Comparison of ENCODE assay signal across 8 mouse cellular contexts in the genomic region with DNA sequence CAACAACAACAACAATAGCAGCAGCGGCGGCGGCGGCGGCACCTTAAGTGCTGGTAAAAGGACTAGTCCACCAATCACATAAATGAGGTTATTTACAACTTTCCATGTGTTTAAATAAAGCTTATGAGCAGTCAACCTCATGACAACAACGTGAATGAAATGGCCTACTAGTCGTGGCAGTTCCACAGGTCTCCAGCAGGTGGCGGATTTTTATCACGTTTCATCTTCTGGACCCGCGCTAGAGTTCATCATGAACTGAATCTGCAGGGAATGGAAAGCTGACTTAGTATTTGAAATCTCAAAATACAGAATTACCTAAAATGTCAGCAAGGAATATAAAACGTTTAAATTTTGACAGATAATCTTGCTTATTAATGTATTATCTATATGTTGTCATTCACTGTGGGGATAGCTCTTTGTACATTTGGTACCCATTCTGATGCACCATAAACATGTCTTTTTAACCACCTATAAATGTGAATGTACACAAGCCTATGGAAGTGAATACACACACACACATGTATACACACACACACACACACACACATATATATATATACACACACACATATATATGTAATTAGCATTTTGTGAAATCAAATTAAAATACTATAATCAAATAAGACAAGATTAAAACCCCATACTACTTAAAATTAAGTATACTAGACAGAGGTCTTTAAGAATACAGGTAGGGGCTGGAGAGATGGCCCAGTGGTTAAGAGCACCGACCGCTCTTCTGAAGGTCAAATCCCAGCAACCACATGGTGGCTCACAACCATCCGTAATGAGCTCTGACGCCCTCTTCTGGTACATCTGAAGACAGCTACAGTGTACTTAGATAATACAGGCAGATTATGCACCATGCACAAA. TPM values are rescaled to one million over a fixed set of nuclear protein-coding genes. Genes with fewer than 3 reads are reported as not detected.
DNase-seq lines count a peak whose midpoint lies in the region; ATAC-seq and TF ChIP-seq lines count a peak whose summit lies in the region.

No protein-coding gene starts in this region.

- peaks cover 3% of the 10 kb centered on the region; the same call in 1 of the 2 replicates for H3K27me3 ChIP-seq in G1E (ENCODE audit: insufficient read depth, low read length)
- H3K27me3 ChIP-seq in embryonic facial prominence, embryonic 11.5 days (ENCODE audit: control insufficient read depth, insufficient read depth, low read length): no peaks in the 10 kb centered on the region

- no peak overlapping the region for H3K4me2 ChIP-seq in embryonic facial prominence, embryonic 11.5 days (ENCODE audit: low read depth, low read length)

- no peak overlapping the region for H3K9ac ChIP-seq in embryonic facial prominence, embryonic 11.5 days (replicated peaks; ENCODE audit: low read length)

- peaks cover 20% of the 10 kb centered on the region for H3K36me3 ChIP-seq in G1E (replicated peaks)
- H3K36me3 ChIP-seq in embryonic facial prominence, embryonic 11.5 days (replicated peaks; ENCODE audit: control insufficient read depth, insufficient read depth, low read depth, low read length): no peaks in the 10 kb centered on the region

- ATAC-seq in G1E (ENCODE audit: extremely low read depth, insufficient number of reproducible peaks, low FRiP score, poor library complexity, severe bottlenecking): peak; percentile 78
- ATAC-seq in embryonic facial prominence, embryonic 11.5 days (replicated peaks; ENCODE audit: insufficient number of reproducible peaks, low FRiP score, low TSS enrichment, low read depth): no peak

- no peaks in the 10 kb centered on the region for H3K9me3 ChIP-seq in G1E (replicated peaks)
- H3K9me3 ChIP-seq in embryonic facial prominence, embryonic 11.5 days (replicated peaks; ENCODE audit: control insufficient read depth, low read length): no peaks in the 10 kb centered on the region

- H3K4me3 ChIP-seq in G1E (ENCODE audit: low read depth, low read length): no peak overlapping the region
- no peak overlapping the region for H3K4me3 ChIP-seq in embryonic facial prominence, embryonic 11.5 days (ENCODE audit: low read depth, low read length)

- WGBS in embryonic facial prominence, embryonic 11.5 days: 37% methylated on average over 16 of the region's 16 CpGs

- DNase-seq in G1E (ENCODE audit: low spot score): no peak
- DNase-seq in adrenal gland, postnatal 36 days: peak; percentile 71 to 75
- peak; percentile 86 for DNase-seq in embryonic facial prominence, embryonic 11.5 days (ENCODE audit: low spot score)
- DNase-seq in heart, postnatal 14 days: peak; percentile 64 to 77
- DNase-seq in layer of hippocampus, adult 8-10 months (ENCODE audit: low spot score in 2 of 2): peak; percentile 41 to 74
- peak; percentile 77 for DNase-seq in lung, postnatal 10 days
- peak; percentile 85 for DNase-seq in retina, embryonic 14.5 days (ENCODE audit: low spot score)
- DNase-seq in urinary bladder, postnatal 36 days (ENCODE audit: low spot score in 2 of 2): peak; percentile 50 to 64

- H3K4me1 ChIP-seq in G1E (ENCODE audit: insufficient read depth, low read depth, low read length): no peaks in the 10 kb centered on the region; the same call in 1 of the 2 replicates
- no peaks in the 10 kb centered on the region for H3K4me1 ChIP-seq in embryonic facial prominence, embryonic 11.5 days (ENCODE audit: control insufficient read depth, insufficient read depth, low read length)

- TF ChIP-seq CTCF in G1E (IDR thresholded peaks at IDR 0.05; ENCODE audit: low read depth, low read length): peak; percentile 97

- no peak overlapping the region for H3K27ac ChIP-seq in embryonic facial prominence, embryonic 11.5 days (replicated peaks; ENCODE audit: low read depth, low read length)

- intact Hi-C loops in heart, postnatal 14 days (cut with DNase I): loop anchor here (1.0 to 5.0 kb wide), 2 partner anchors 40 to 75 kb away; no protein-coding TSS in a partner anchor

RNA-seq across cellular contexts. Expression of a gene that starts 49.1 kb away (rescaled TPM):
- 36.9 and 41.7 TPM in 2 replicates for total RNA-seq in G1E (2014; fragmentation: Nextera tagmentation)
- 49.1 and 54.6 TPM in 2 replicates for total RNA-seq in G1E (2017)
- polyA plus RNA-seq in G1E (2012): 2.8 and 3.9 TPM in 2 replicates
- total RNA-seq in adrenal gland, postnatal 36 days (2021): 10 to 100 TPM; 68.4 to 70.1 TPM
- polyA plus RNA-seq in embryonic facial prominence, embryonic 11.5 days (2014; fragmentation: Nextera tagmentation; extraction: Ambion mirVana): 33.0 and 35.0 TPM in 2 replicates
- 10 to 100 TPM; 26.2 to 28.5 TPM for total RNA-seq in heart, postnatal 14 days (2021)
- total RNA-seq in layer of hippocampus, adult 8-10 months (2022): 10 to 100 TPM; 32.5 to 46.7 (median 40.3) TPM
